Mouse (Mus musculus) heart, adult 18-20 months (tissue): ENCODE results near the gene Cntn2. TPM values are rescaled to one million over a fixed set of nuclear protein-coding genes. Genes with fewer than 3 reads are reported as not detected.
A peak's percentile ranks its signal among the peaks of the same experiment; 100 is the strongest.

ENCODE experiments used
- DNase-seq, 2 experiments: peaks; one replicate each; pipeline ENCODE4 v3.0.0; 2021 to 2022; ENCODE audit warnings: mixed read lengths in 1 of 2
- total RNA-seq, 2 experiments: library from RNA; stranded (reverse); gene quantifications; 2 replicates each; pipeline ENCODE4 v1.2.3; 2021

Gene Cntn2
- total RNA-seq, 2 experiments from 2014 or later, result 3.1 to 4.0 TPM

- DNase-seq, result peak; percentile 67 to 71
Measured at GRCm38 (mm10) chr1:132557901-132558631, 15.0 kb upstream of the Cntn2 start.

- peak; percentile 29 to 40 for DNase-seq
Measured at GRCm38 (mm10) chr1:132543789-132544188, 733 bp upstream of the Cntn2 start.

- DNase-seq, result no peak
Measured at GRCm38 (mm10) chr1:132541824-132542599, 1.0 kb downstream of the Cntn2 start.

GRCm38 (mm10) chr1:132541171-132541823, 1.8 kb downstream of the Cntn2 start:
- DNase-seq, result no peak

- no peak for DNase-seq
Measured at GRCm38 (mm10) chr1:132540701-132541100, 2.4 kb downstream of the Cntn2 start.

GRCm38 (mm10) chr1:132537736-132538135, 5.3 kb downstream of the Cntn2 start:
- DNase-seq, result no peak

- no peak for DNase-seq
Measured at GRCm38 (mm10) chr1:132536416-132536815, 6.6 kb downstream of the Cntn2 start.

GRCm38 (mm10) chr1:132535541-132535940, 7.5 kb downstream of the Cntn2 start:
- DNase-seq, result no peak

- no peak for DNase-seq
Measured at GRCm38 (mm10) chr1:132533840-132534239, 9.2 kb downstream of the Cntn2 start.

GRCm38 (mm10) chr1:132532521-132532920, 10.5 kb downstream of the Cntn2 start:
- no peak for DNase-seq

GRCm38 (mm10) chr1:132530631-132531191, 12.3 kb downstream of the Cntn2 start:
- no peak for DNase-seq

- DNase-seq, result no peak
Measured at GRCm38 (mm10) chr1:132528647-132529334, 14.3 kb downstream of the Cntn2 start.

- no peak for DNase-seq
Measured at GRCm38 (mm10) chr1:132528071-132528470, 15.0 kb downstream of the Cntn2 start.

GRCm38 (mm10) chr1:132525832-132526231, 17.2 kb downstream of the Cntn2 start:
- peak; percentile 40 to 77 for DNase-seq

GRCm38 (mm10) chr1:132523920-132524319, 19.1 kb downstream of the Cntn2 start:
- DNase-seq, result peak in 1 of 2 experiments; percentile 40

GRCm38 (mm10) chr1:132523048-132523447, 20.0 kb downstream of the Cntn2 start:
- DNase-seq, result no peak

- DNase-seq, result peak; percentile 43 to 64
Measured at GRCm38 (mm10) chr1:132520764-132521163, 22.3 kb downstream of the Cntn2 start.

- DNase-seq, result no peak
Measured at GRCm38 (mm10) chr1:132519734-132520133, 23.3 kb downstream of the Cntn2 start.

GRCm38 (mm10) chr1:132518621-132519020, 24.4 kb downstream of the Cntn2 start:
- DNase-seq, result peak in 1 of 2 experiments; percentile 20

- DNase-seq, result no peak
Measured at GRCm38 (mm10) chr1:132516776-132517175, 26.3 kb downstream of the Cntn2 start.

- DNase-seq, result no peak
Measured at GRCm38 (mm10) chr1:132515339-132515738, 27.7 kb downstream of the Cntn2 start.

GRCm38 (mm10) chr1:132512106-132512505, 30.9 kb downstream of the Cntn2 start:
- no peak for DNase-seq
